Mouse (Mus musculus): ENCODE measurements around the gene Rabac1.

Gene Rabac1

GRCm38 (mm10) chr7:24930475-24930874, 42.1 kb downstream of the Rabac1 start:
- DNase-seq (ENCODE audit: low spot score): no peak

Data from ovary, postnatal 14 days (tissue).